Mouse (Mus musculus) forebrain, embryonic 16.5 days (tissue): Measurements from ENCODE around the gene Fbxo4. TPM values are rescaled to one million over a fixed set of nuclear protein-coding genes. Genes with fewer than 3 reads are reported as not detected.

Experiments
- ATAC-seq: fragments of 200-750 bp; cut with Nextera tagmentation; 2 replicates; pipeline ENCODE4 v1.8.0; 2017; ENCODE audit warnings: mild to moderate bottlenecking, moderate library complexity
- H3K27ac ChIP-seq: fragments of 300-500 bp; sonication (generic); 2 replicates; pipeline ENCODE4 v1.5.1; 2014; ENCODE audit warnings: low read length, control low read depth
- H3K27me3 ChIP-seq: fragments of 300-500 bp; sonication (generic); replicated peaks from 2 replicates; pipeline ENCODE4 v1.6.1; 2014; ENCODE audit warnings: low read length; ENCODE audit not compliant: control insufficient read depth, insufficient read depth
- H3K36me3 ChIP-seq: fragments of 300-500 bp; sonication (generic); 2 replicates; pipeline ENCODE4 v1.6.1; 2014; ENCODE audit not compliant: control insufficient read depth, insufficient read depth
- H3K4me1 ChIP-seq: fragments of 300-500 bp; sonication (generic); replicated peaks from 2 replicates; pipeline ENCODE4 v1.6.1; 2014; ENCODE audit warnings: low read length; ENCODE audit not compliant: control insufficient read depth, insufficient read depth
- H3K4me2 ChIP-seq: fragments of 300-500 bp; sonication (generic); 2 replicates; pipeline ENCODE4 v1.6.1; 2014; ENCODE audit warnings: mild to moderate bottlenecking, low read length, control low read depth
- H3K4me3 ChIP-seq: fragments of 300-500 bp; sonication (generic); replicated peaks from 2 replicates; pipeline ENCODE4 v1.5.1; 2014; ENCODE audit warnings: mild to moderate bottlenecking, low read length, control low read depth
- H3K9ac ChIP-seq: fragments of 300-500 bp; sonication (generic); replicated peaks from 2 replicates; pipeline ENCODE4 v1.6.1; 2014; ENCODE audit warnings: low read depth, low read length, control low read depth
- H3K9me3 ChIP-seq: fragments of 300-500 bp; sonication (generic); 2 replicates; pipeline ENCODE4 v1.6.1; 2016; ENCODE audit warnings: low read length; ENCODE audit not compliant: control insufficient read depth
- WGBS: fragments of 180-500 bp; shearing (Covaris S2); extraction: QIAGEN DNeasy Blood & Tissue Kit; methylation state at CpG from one replicate; pipeline ENCODE4 v1.1.7; 2014; 5-methylcytosine and 5-hydroxymethylcytosine counted together
- polyA plus RNA-seq: library from polyadenylated mRNA; unstranded; fragments of >200 nt; fragmentation: Nextera tagmentation; extraction: Ambion mirVana; gene quantifications from 2 replicates; pipeline ENCODE4 v1.2.1, GENCODE M21; 2015

Fbxo4 gene
- 6.2 and 9.1 TPM in 2 replicates for polyA plus RNA-seq

GRCm38 (mm10) chr15:3979061-3979848 lies at the start of gene Fbxo4:
Gene Fbxo4 (minus strand): TSS chr15:3979573.
- peaks cover 3% of the 10 kb centered on the region; the same call in 1 of the 2 replicates for H3K4me1 ChIP-seq
- H3K4me3 ChIP-seq = peak within 1 kb of the TSS; percentile 72
- H3K27ac ChIP-seq = peak within 1 kb of the TSS; percentile 96
- peak within 1 kb of the TSS; percentile 97 for H3K9ac ChIP-seq
- H3K27me3 ChIP-seq = no peaks in the 10 kb centered on the region
- H3K9me3 ChIP-seq = no peaks in the 10 kb centered on the region
- 1% methylated on average over 55 of the region's 61 CpGs for WGBS
- peak within 1 kb of the TSS; percentile 81 for H3K4me2 ChIP-seq
- peaks cover 3% of the 10 kb centered on the region; the same call in 1 of the 2 replicates for H3K36me3 ChIP-seq
- ATAC-seq = peak; percentile 93

GRCm38 (mm10) chr15:4028960-4029359 lies 49.6 kb upstream of the Fbxo4 start:
- no peak for ATAC-seq
- H3K4me1 ChIP-seq = peaks cover 16% of the 10 kb centered on the region

GRCm38 (mm10) chr15:4028411-4028700 lies 49.0 kb upstream of the Fbxo4 start:
- Histone ChIP-seq H3K9me3 (no peaks in the 10 kb centered on the region), H3K4me1 (peaks cover 16% of the 10 kb centered on the region), H3K36me3 (no peaks in the 10 kb centered on the region), H3K27me3 (no peaks in the 10 kb centered on the region), H3K4me3 (no peak overlapping the region), H3K4me2 (no peak overlapping the region), H3K27ac (no peak overlapping the region), H3K9ac (no peak overlapping the region)
- no peak for ATAC-seq
- 71% methylated on average over 6 of the region's 6 CpGs for WGBS

More at GRCm38 (mm10) chr15:4028960-4029359, 49.6 kb upstream of the Fbxo4 start:
- Histone ChIP-seq H3K27ac (no peak overlapping the region), H3K4me3 (no peak overlapping the region), H3K4me2 (no peak overlapping the region), H3K27me3 (no peaks in the 10 kb centered on the region), H3K9me3 (no peaks in the 10 kb centered on the region), H3K9ac (no peak overlapping the region), H3K36me3 (no peaks in the 10 kb centered on the region)

- H3K4me1 ChIP-seq = peaks cover 16% of the 10 kb centered on the region
- 4% methylated on average over 6 of the region's 6 CpGs for WGBS
- H3K36me3 ChIP-seq = no peaks in the 10 kb centered on the region
- no peaks in the 10 kb centered on the region for H3K27me3 ChIP-seq
- no peaks in the 10 kb centered on the region for H3K9me3 ChIP-seq
- peak overlapping the region; percentile 91 for H3K9ac ChIP-seq
- peak overlapping the region; percentile 60 for H3K4me2 ChIP-seq
- no peak overlapping the region; the same call in 1 of the 2 replicates for H3K27ac ChIP-seq
- peak overlapping the region; percentile 93 for H3K4me3 ChIP-seq
- no peak for ATAC-seq
Observed at GRCm38 (mm10) chr15:4027671-4028410, 48.5 kb upstream of the Fbxo4 start.

- under 1% methylated on average over 65 of the region's 65 CpGs for WGBS
- Histone ChIP-seq H3K4me3 (peak overlapping the region; percentile 93), H3K4me1 (peaks cover 16% of the 10 kb centered on the region)
Observed at GRCm38 (mm10) chr15:4026831-4027584, 47.6 kb upstream of the Fbxo4 start.

GRCm38 (mm10) chr15:4026231-4026773 lies 46.9 kb upstream of the Fbxo4 start, which contains the start of gene Oxct1:
Gene Oxct1 (plus strand): TSS chr15:4026383.
- Histone ChIP-seq H3K9ac (peak within 1 kb of the TSS; percentile 91), H3K4me1 (peaks cover 16% of the 10 kb centered on the region), H3K9me3 (no peaks in the 10 kb centered on the region), H3K27ac (peak within 1 kb of the TSS; percentile 98), H3K27me3 (no peaks in the 10 kb centered on the region), H3K4me3 (peak within 1 kb of the TSS; percentile 93), H3K4me2 (peak within 1 kb of the TSS; percentile 60), H3K36me3 (no peaks in the 10 kb centered on the region)
- 0% methylated on average over 40 of the region's 45 CpGs for WGBS
- peak; percentile 96 for ATAC-seq

More at GRCm38 (mm10) chr15:4026831-4027584, 47.6 kb upstream of the Fbxo4 start:
- no peaks in the 10 kb centered on the region for H3K9me3 ChIP-seq
- H3K36me3 ChIP-seq = no peaks in the 10 kb centered on the region
- H3K4me2 ChIP-seq = peak overlapping the region; percentile 60
- H3K9ac ChIP-seq = peak overlapping the region; percentile 91
- peak; percentile 75 for ATAC-seq
- no peaks in the 10 kb centered on the region for H3K27me3 ChIP-seq
- H3K27ac ChIP-seq = peak overlapping the region; percentile 98

GRCm38 (mm10) chr15:4025508-4025904 lies 46.1 kb upstream of the Fbxo4 start:
- no peak overlapping the region for H3K27ac ChIP-seq
- no peak overlapping the region for H3K4me3 ChIP-seq
- no peak overlapping the region for H3K9ac ChIP-seq
- H3K4me2 ChIP-seq = peak overlapping the region; percentile 60
- no peaks in the 10 kb centered on the region for H3K27me3 ChIP-seq
- no peaks in the 10 kb centered on the region for H3K36me3 ChIP-seq
- no peak for ATAC-seq
- no peaks in the 10 kb centered on the region for H3K9me3 ChIP-seq
- WGBS = 46% methylated on average over 11 of the region's 11 CpGs
- H3K4me1 ChIP-seq = peaks cover 16% of the 10 kb centered on the region

GRCm38 (mm10) chr15:4024726-4025507 lies 45.5 kb upstream of the Fbxo4 start:
- H3K9me3 ChIP-seq = no peaks in the 10 kb centered on the region

More at GRCm38 (mm10) chr15:4024726-4025507, 45.5 kb upstream of the Fbxo4 start:
- no peak overlapping the region for H3K9ac ChIP-seq
- no peak overlapping the region for H3K27ac ChIP-seq
- 79% methylated on average over 13 of the region's 13 CpGs for WGBS
- H3K36me3 ChIP-seq = no peaks in the 10 kb centered on the region
- no peak overlapping the region for H3K4me3 ChIP-seq
- no peak overlapping the region for H3K4me2 ChIP-seq
- no peaks in the 10 kb centered on the region for H3K27me3 ChIP-seq
- ATAC-seq = no peak
- H3K4me1 ChIP-seq = peaks cover 16% of the 10 kb centered on the region
